Mouse (Mus musculus) cerebellum, adult 2 months (tissue): ENCODE data around the gene Tssk2. TPM values are rescaled to one million over a fixed set of nuclear protein-coding genes. Genes with fewer than 3 reads are reported as not detected.

Experiments used
- DNase-seq, 2 experiments: peaks; one replicate each; pipeline ENCODE4 v3.0.0; 2021
- H3K27ac ChIP-seq: fragments of 200-500 bp; 2 replicates; pipeline ENCODE4 v1.5.1; 2012; ENCODE audit warnings: low read length, control low read depth, inconsistent platforms; ENCODE audit not compliant: insufficient read depth
- H3K27me3 ChIP-seq: fragments of 200-500 bp; 2 replicates; pipeline ENCODE4 v1.6.1; 2012; ENCODE audit warnings: inconsistent platforms, mild to moderate bottlenecking, low read length, moderate library complexity; ENCODE audit not compliant: control insufficient read depth, insufficient read depth
- H3K4me1 ChIP-seq: fragments of 200-500 bp; 2 replicates; pipeline ENCODE4 v1.6.1; 2011; ENCODE audit warnings: low read length; ENCODE audit not compliant: control insufficient read depth, insufficient read depth
- H3K4me3 ChIP-seq: fragments of 200-500 bp; replicated peaks from 2 replicates; pipeline ENCODE3; 2011; ENCODE audit warnings: mild to moderate bottlenecking, low read depth, low read length, control low read depth; ENCODE audit not compliant: insufficient read depth
- CTCF ChIP-seq: fragments of 200-500 bp; IDR thresholded peaks from 2 replicates; pipeline ENCODE4 v1.5.1; 2011; ENCODE audit warnings: low read depth, mild to moderate bottlenecking, control low read depth, low read length, moderate library complexity, borderline replicate concordance; ENCODE audit not compliant: insufficient read depth
- POLR2A ChIP-seq: fragments of 200-500 bp; IDR thresholded peaks from 2 replicates; pipeline ENCODE4 v1.6.1; 2011; ENCODE audit warnings: low read length, control low read depth, borderline replicate concordance; ENCODE audit not compliant: insufficient read depth
- WGBS: fragments of 180-500 bp; shearing (Covaris S2); methylation state at CpG from one replicate; pipeline ENCODE4 v1.1.7; 2018; 5-methylcytosine and 5-hydroxymethylcytosine counted together
- polyA plus RNA-seq: library from polyadenylated mRNA; depleted of rRNA; stranded (reverse); fragments of >200 nt; gene quantifications from 2 replicates; pipeline ENCODE4 v1.2.3, GENCODE M21; 2012; rRNA removed

Tssk2 gene
- polyA plus RNA-seq = not detected in 2 replicates

- TF ChIP-seq CTCF (no peak), POLR2A (no peak)
- WGBS = 75% methylated on average over 14 of the region's 14 CpGs
- H3K27me3 ChIP-seq = no peaks in the 10 kb centered on the region
- H3K4me1 ChIP-seq = peaks cover 9% of the 10 kb centered on the region; the same call in 1 of the 2 replicates
- no peak within 1 kb of the TSS for H3K27ac ChIP-seq
- H3K4me3 ChIP-seq = no peak within 1 kb of the TSS
- no peak for DNase-seq
Measured at GRCm38 (mm10) chr16:17898462-17898861, at the start of gene Tssk2, which contains the start of gene Dgcr2. Gene Tssk2, plus strand, starts transcription at chr16:17898637. Gene Dgcr2, minus strand, starts transcription at chr16:17898562.

- DNase-seq = peak; percentile 53 to 81
- Histone ChIP-seq H3K4me3 (no peak overlapping the region), H3K27ac (peak overlapping the region; percentile 63; the same call in 1 of the 2 replicates), H3K27me3 (no peaks in the 10 kb centered on the region), H3K4me1 (peaks cover 51% of the 10 kb centered on the region)
- TF ChIP-seq POLR2A (no peak), CTCF (peak; percentile 80)
- WGBS = 22% methylated on average over 1 of the region's 1 CpGs
Measured at GRCm38 (mm10) chr16:17848928-17849327, 49.5 kb upstream of the Tssk2 start.

- peak overlapping the region; percentile 84 for H3K27ac ChIP-seq
- H3K4me1 ChIP-seq = peaks cover 46% of the 10 kb centered on the region
- TF ChIP-seq CTCF = 0 out of 2 replicates have a peak, but pooled peaks have one; percentile 9
- no peak for TF ChIP-seq POLR2A
- no peak overlapping the region for H3K4me3 ChIP-seq
- WGBS = 72% methylated on average over 6 of the region's 6 CpGs
- no peak for DNase-seq
- no peaks in the 10 kb centered on the region for H3K27me3 ChIP-seq
Measured at GRCm38 (mm10) chr16:17849486-17849885, 49.0 kb upstream of the Tssk2 start.

GRCm38 (mm10) chr16:17851331-17851730 is 47.1 kb upstream of the Tssk2 start:
- H3K27ac ChIP-seq = peak overlapping the region; percentile 91
- WGBS = 30% methylated on average over 5 of the region's 5 CpGs
- DNase-seq = peak in 1 of 2 experiments; percentile 54

GRCm38 (mm10) chr16:17851860-17852259 is 46.6 kb upstream of the Tssk2 start:
- H3K27ac ChIP-seq = no peak overlapping the region; the same call in 1 of the 2 replicates
- WGBS = 3% methylated on average over 1 of the region's 1 CpGs

More at GRCm38 (mm10) chr16:17851331-17851730, 47.1 kb upstream of the Tssk2 start:
- Histone ChIP-seq H3K4me3 (no peak overlapping the region), H3K4me1 (peaks cover 39% of the 10 kb centered on the region), H3K27me3 (no peaks in the 10 kb centered on the region)
- TF ChIP-seq CTCF (no peak), POLR2A (no peak)

GRCm38 (mm10) chr16:17853263-17853662 is 45.2 kb upstream of the Tssk2 start:
- WGBS = 15% methylated on average over 2 of the region's 2 CpGs
- H3K4me3 ChIP-seq = no peak overlapping the region
- peak overlapping the region; percentile 75 for H3K27ac ChIP-seq
- no peak for TF ChIP-seq POLR2A
- no peak for TF ChIP-seq CTCF
- no peaks in the 10 kb centered on the region for H3K27me3 ChIP-seq
- peaks cover 43% of the 10 kb centered on the region for H3K4me1 ChIP-seq
- DNase-seq = peak in 1 of 2 experiments; percentile 51

More at GRCm38 (mm10) chr16:17851860-17852259, 46.6 kb upstream of the Tssk2 start:
- DNase-seq = peak; percentile 89 to 97
- no peak overlapping the region for H3K4me3 ChIP-seq
- H3K27me3 ChIP-seq = no peaks in the 10 kb centered on the region
- TF ChIP-seq POLR2A (peak; percentile 34; the same call in 1 of the 2 replicates), CTCF (no peak)
- peaks cover 39% of the 10 kb centered on the region for H3K4me1 ChIP-seq

- no peak for TF ChIP-seq POLR2A
- Histone ChIP-seq H3K4me1 (peaks cover 25% of the 10 kb centered on the region), H3K27me3 (no peaks in the 10 kb centered on the region), H3K4me3 (no peak overlapping the region), H3K27ac (no peak overlapping the region)
- 88% methylated on average over 7 of the region's 7 CpGs for WGBS
- DNase-seq = no peak
Measured at GRCm38 (mm10) chr16:17857157-17857556, 41.3 kb upstream of the Tssk2 start.

- H3K27ac ChIP-seq = no peak overlapping the region
- no peaks in the 10 kb centered on the region for H3K27me3 ChIP-seq
- TF ChIP-seq POLR2A (no peak), CTCF (peak; percentile 73)
- H3K4me3 ChIP-seq = no peak overlapping the region
- DNase-seq = peak in 1 of 2 experiments; percentile 40
- H3K4me1 ChIP-seq = peaks cover 14% of the 10 kb centered on the region
Measured at GRCm38 (mm10) chr16:17858592-17858991, 39.8 kb upstream of the Tssk2 start.
